Mouse (Mus musculus) ES-Bruce4 (cell line): ENCODE measurements around the gene Thap4.

Source experiments
- CTCF ChIP-seq: IDR thresholded peaks from one replicate; pipeline ENCODE4 v1.8.1; 2011; ENCODE audit warnings: low read depth, low read length
- POLR2A ChIP-seq: IDR thresholded peaks from one replicate; pipeline ENCODE4 v1.8.1; 2011; ENCODE audit warnings: low read length; ENCODE audit not compliant: insufficient read depth

DNA sequence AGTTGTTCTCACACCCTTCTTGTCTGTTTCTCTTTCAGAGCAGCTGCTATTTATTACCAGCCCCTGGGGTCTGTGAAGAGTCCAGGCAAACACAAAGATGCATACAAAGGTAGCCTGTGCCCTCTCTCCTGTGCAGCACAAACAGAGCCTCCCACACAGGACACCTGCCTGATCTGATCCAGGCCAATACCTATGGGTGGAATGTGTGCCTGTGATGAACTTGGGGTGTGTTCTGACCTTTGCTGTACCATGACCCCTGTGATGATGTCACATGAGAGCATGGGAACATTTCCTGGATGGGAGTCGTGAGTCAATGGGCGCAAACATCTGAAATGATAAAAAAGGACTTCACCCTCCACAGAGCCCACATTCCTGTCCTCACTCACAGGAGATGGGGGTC is 99.9 kb downstream of the Thap4 start:
- TF ChIP-seq CTCF (no peak), POLR2A (no peak)
